Mouse (Mus musculus): Measurements from ENCODE around the gene Rhox4e.
"Not testable (repeated sequence)": the region's sequence is repeated elsewhere in the genome, so short reads cannot be mapped to it uniquely, and the experiment has no call there.

DNA sequence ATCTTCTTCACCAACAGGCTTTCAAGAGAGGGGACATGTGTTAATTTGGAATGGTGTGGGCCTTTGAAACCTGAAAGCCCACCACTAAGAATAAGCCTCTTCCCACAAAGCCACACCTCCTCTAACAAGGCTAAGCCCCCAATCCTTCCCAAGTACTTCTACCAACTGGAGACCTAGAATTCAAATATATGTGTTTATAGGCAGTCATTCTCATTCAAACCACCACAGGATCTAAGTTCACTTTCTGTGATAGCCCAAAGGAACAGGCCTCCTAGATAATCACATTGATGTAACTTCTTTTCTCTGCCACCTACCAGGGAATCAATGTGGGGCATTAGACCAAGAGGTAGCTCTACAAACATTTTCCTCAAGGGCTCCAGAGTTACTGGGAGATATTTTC is 23.5 kb downstream of the Rhox4e start, which contains the start of gene Rhox3f:
- not testable (repeated sequence) for TF ChIP-seq CTCF (IDR thresholded peaks at IDR 0.05; ENCODE audit: low read depth, low read length); POLR2AphosphoS5 (IDR thresholded peaks at IDR 0.05; ENCODE audit: insufficient replicate concordance, low read depth, low read length); GATA1 (IDR thresholded peaks at IDR 0.05; ENCODE audit: borderline replicate concordance, low read length)

Measured in G1E (cell line).